Mouse (Mus musculus): ENCODE results near the gene Pmpca. TPM values are rescaled to one million over a fixed set of nuclear protein-coding genes. Genes with fewer than 3 reads are reported as not detected.

The Pmpca gene
- total RNA-seq, 2 experiments from 2014 or later: 126 to 129 TPM

- DNase-seq (ENCODE audit: extremely low spot score in 1 of 2, low spot score in 2 of 2): no peak
- intact Hi-C loops (cut with DNase I): no loop called here
Measured at GRCm38 (mm10) chr2:26410931-26411411, 21.8 kb downstream of the Pmpca start.

GRCm38 (mm10) chr2:26417066-26417465 is 27.9 kb downstream of the Pmpca start:
- intact Hi-C loops (cut with DNase I): no loop called here
- DNase-seq (ENCODE audit: extremely low spot score in 1 of 2, low spot score in 2 of 2): no peak

- no peak for DNase-seq (ENCODE audit: extremely low spot score in 1 of 2, low spot score in 2 of 2)
- intact Hi-C loops (cut with DNase I): no loop called here
Measured at GRCm38 (mm10) chr2:26418120-26418519, 29.0 kb downstream of the Pmpca start.

DNA sequence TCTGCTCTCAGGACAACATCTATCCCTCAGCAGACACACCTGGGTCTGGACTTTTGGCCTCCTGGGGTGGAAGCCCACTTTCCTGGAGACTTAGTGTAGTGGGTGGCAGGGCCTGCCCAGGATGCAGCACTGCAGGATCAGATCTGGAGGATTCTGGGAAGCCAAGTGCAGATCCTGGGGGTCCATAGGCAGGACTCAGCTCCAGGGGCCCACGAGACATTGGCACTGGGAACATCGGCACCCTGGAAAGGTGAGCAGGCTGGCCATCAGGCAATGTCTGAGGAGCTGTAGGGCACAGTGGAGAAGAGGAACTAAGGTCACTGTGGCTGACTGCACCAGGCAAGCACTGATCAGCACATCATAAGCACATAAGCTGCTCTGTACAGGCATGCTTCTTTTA is 32.8 kb downstream of the Pmpca start:
- intact Hi-C loops (cut with DNase I): no loop called here
- no peak for DNase-seq (ENCODE audit: extremely low spot score in 1 of 2, low spot score in 2 of 2)

GRCm38 (mm10) chr2:26423086-26423485 is 33.9 kb downstream of the Pmpca start:
- intact Hi-C loops (cut with DNase I): no loop called here
- DNase-seq (ENCODE audit: extremely low spot score in 1 of 2, low spot score in 2 of 2): no peak

GRCm38 (mm10) chr2:26424541-26424940 is 35.4 kb downstream of the Pmpca start:
- DNase-seq (ENCODE audit: extremely low spot score in 1 of 2, low spot score in 2 of 2): no peak
- intact Hi-C loops (cut with DNase I): no loop called here

- intact Hi-C loops (cut with DNase I): loop anchor here (5.0 kb wide), 1 partner anchor 58 kb away; no protein-coding TSS in a partner anchor
Measured at GRCm38 (mm10) chr2:26429851-26430250, 40.7 kb downstream of the Pmpca start.

DNA sequence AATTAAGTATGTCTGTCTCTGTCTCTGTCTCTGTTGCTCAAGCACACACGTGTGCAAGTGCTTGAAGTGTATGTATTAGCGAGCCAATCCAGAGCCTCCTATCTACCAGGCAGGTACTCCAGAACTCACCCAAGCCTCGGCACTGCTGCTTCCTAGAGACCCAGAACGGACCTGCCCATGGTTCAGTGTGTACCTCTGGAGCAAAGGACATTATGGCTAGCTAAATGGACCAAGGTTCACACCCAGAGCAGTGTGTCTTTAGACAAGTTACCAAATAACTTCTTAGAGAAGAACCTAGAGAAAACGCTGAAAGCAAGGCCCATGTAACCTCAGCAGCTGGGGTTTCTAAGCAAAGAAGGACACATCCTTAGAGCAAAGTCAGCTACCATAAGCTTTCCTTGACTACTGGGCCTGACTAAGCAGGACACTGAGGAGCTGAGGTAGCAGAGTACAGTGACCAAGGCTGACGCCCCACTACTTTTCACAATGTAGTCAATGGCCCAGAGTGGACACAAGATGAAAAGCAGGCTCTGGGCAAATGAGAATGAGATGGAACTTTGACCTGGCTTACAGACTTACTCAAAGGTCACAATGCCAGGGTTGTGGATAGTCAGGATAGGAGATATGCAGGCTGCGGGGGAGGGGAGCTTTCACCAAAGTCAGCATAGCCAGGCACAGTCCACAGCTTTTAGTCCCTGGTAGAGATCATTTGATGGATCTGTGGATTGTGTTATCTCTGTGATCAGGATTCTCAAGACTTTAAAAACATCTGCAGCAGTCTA is 45.8 kb downstream of the Pmpca start:
- intact Hi-C loops (cut with DNase I): no loop called here
- no peak for DNase-seq (ENCODE audit: extremely low spot score in 1 of 2, low spot score in 2 of 2)

More at GRCm38 (mm10) chr2:26429851-26430250, 40.7 kb downstream of the Pmpca start:
- DNase-seq (ENCODE audit: extremely low spot score in 1 of 2, low spot score in 2 of 2): no peak

DNA sequence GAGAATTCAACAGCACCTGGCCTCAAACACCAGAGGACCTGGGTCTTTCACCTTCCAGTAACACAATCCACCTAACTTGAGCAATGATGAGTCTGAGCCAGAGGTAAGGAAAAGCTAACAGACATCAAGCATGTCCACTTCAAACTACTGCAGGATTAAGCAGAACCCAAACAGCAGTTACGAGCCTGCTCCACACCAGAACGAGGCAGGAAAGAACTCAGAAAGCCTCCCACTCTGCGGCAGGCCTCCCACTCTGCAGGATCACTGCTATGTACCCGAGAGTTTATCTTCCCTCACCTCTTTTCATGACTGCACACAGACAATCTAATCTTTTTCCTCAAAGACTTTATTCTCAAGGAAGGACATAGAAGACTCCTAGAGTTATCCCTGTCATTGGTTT is 48.1 kb downstream of the Pmpca start:
- no peak for DNase-seq (ENCODE audit: extremely low spot score in 1 of 2, low spot score in 2 of 2)

GRCm38 (mm10) chr2:26438373-26438772 is 49.2 kb downstream of the Pmpca start:
- no peak for DNase-seq (ENCODE audit: extremely low spot score in 1 of 2, low spot score in 2 of 2)
- intact Hi-C loops (cut with DNase I): no loop called here

More for the DNA sequence above, 48.1 kb downstream of the Pmpca start:
- intact Hi-C loops (cut with DNase I): no loop called here

GRCm38 (mm10) chr2:26439671-26440070 is 50.5 kb downstream of the Pmpca start:
- no peak for DNase-seq (ENCODE audit: extremely low spot score in 1 of 2, low spot score in 2 of 2)
- intact Hi-C loops (cut with DNase I): loop anchor here (10.0 kb wide), 1 partner anchor 465 kb away; the partner anchor contains the start of gene Surf6

GRCm38 (mm10) chr2:26441261-26441660 is 52.1 kb downstream of the Pmpca start:
- no peak for DNase-seq (ENCODE audit: extremely low spot score in 1 of 2, low spot score in 2 of 2)
- intact Hi-C loops (cut with DNase I): loop anchor here (10.0 kb wide), 1 partner anchor 464 kb away; the partner anchor contains the start of gene Surf6

DNA sequence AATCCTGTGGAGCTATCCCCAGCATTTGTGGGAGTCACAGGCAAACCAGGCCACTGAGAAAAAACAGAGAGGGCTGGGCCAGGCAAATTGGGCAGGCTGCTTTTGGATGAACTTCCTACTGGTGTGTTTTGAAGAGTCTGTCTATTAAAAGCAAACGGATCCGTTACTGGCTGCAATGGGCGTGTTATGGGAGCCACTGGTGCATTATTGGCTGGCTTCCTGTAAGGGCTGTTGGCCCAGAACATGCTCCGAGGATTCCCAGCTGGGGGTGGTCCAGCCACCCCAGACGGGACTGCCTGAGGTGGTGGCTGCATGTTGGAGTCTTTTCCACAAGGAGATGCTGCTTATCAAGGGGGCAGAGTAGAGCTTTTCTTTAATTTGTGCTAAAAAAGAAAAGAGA is 52.5 kb downstream of the Pmpca start:
- intact Hi-C loops (cut with DNase I): loop anchor here (10.0 kb wide), 1 partner anchor 463 kb away; the partner anchor contains the start of gene Surf6
- DNase-seq (ENCODE audit: extremely low spot score in 1 of 2, low spot score in 2 of 2): no peak

DNA sequence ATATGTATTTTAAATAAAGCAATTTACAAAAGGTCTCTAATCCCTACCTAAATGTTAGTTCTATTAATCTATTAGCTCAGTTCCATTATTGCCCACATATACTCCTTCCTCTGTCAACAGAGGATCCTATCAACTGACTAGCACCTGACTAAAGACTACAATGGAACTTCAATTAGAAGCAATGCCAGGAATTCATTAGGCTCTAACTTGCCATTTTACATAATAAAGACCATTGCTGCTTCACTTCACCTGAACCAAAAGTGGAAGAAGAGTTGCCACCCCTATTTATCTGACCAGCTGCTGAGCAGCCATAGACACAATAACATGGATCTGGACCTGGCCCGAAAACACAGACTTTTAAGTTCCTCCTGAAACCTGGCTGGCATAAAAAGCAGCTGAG is 53.7 kb downstream of the Pmpca start:
- intact Hi-C loops (cut with DNase I): loop anchor here (10.0 kb wide), 1 partner anchor 462 kb away; the partner anchor contains the start of gene Surf6
- no peak for DNase-seq (ENCODE audit: extremely low spot score in 1 of 2, low spot score in 2 of 2)

GRCm38 (mm10) chr2:26443876-26444275 is 54.7 kb downstream of the Pmpca start:
- intact Hi-C loops (cut with DNase I): loop anchor here (10.0 kb wide), 1 partner anchor 461 kb away; the partner anchor contains the start of gene Surf6
- DNase-seq (ENCODE audit: extremely low spot score in 1 of 2, low spot score in 2 of 2): no peak

DNA sequence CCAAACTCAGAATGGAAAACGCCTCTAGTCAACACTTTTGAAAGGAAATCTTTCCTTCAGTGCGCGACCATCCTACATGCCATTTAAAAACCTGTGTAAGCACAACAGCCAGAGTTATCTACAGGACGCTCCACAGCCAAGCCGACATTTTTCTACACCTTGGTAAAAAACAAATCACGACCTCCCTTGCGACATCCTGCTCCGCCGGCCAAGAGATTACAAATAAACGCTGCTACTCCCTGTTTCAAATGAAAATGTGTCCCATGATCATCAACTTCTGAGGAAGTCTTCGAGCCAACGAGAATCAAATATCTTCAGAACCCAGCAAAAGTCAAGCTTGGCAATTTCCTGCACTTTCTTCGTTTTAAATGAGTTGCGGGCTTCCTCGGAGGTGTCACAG is 55.2 kb downstream of the Pmpca start:
- DNase-seq (ENCODE audit: extremely low spot score in 1 of 2, low spot score in 2 of 2): no peak
- intact Hi-C loops (cut with DNase I): loop anchor here (10.0 kb wide), 1 partner anchor 460 kb away; the partner anchor contains the start of gene Surf6

- DNase-seq (ENCODE audit: extremely low spot score in 1 of 2, low spot score in 2 of 2): peak; percentile 99 to 100
- intact Hi-C loops (cut with DNase I): loop anchor here (5.0 to 10.0 kb wide), 2 partner anchors 192 to 460 kb away; partner anchors contain the start of gene Surf6
Measured at GRCm38 (mm10) chr2:26444946-26445665, 56.0 kb downstream of the Pmpca start, which contains the start of gene Sec16a. Sec16a (minus strand) TSS chr2:26445216.

GRCm38 (mm10) chr2:26445666-26446445 is 56.7 kb downstream of the Pmpca start:
- intact Hi-C loops (cut with DNase I): loop anchor here (5.0 to 10.0 kb wide), 2 partner anchors 191 to 459 kb away; partner anchors contain the start of gene Surf6

More at GRCm38 (mm10) chr2:26445666-26446445, 56.7 kb downstream of the Pmpca start:
- peak; percentile 94 to 96 for DNase-seq (ENCODE audit: extremely low spot score in 1 of 2, low spot score in 2 of 2)
